Mouse (Mus musculus) neutrophil, adult 5-6 weeks (primary cell): ENCODE measurements around the gene Tssk6. TPM values are rescaled to one million over a fixed set of nuclear protein-coding genes. Genes with fewer than 3 reads are reported as not detected.
"Not testable (repeated sequence)": the region's sequence is repeated elsewhere in the genome, so short reads cannot be mapped to it uniquely, and the experiment has no call there.

Experiments used
- ATAC-seq: fragments of 151-379, 151-347 bp; 2 replicates; pipeline ENCODE4 v1.8.0; 2017; ENCODE audit warnings: mild to moderate bottlenecking, moderate TSS enrichment; ENCODE audit not compliant: insufficient number of reproducible peaks, poor library complexity, low FRiP score, severe bottlenecking; ENCODE audit errors: extremely low read depth
- total RNA-seq: library from RNA; stranded (forward); fragments of 200-1000 nt; gene quantifications from 2 replicates; pipeline ENCODE4 v1.2.3, GENCODE M21; 2017

Gene Tssk6
- total RNA-seq, 1 experiment from 2014 or later = 0.93 TPM

GRCm38 (mm10) chr8:69942495-69942894 is 40.5 kb downstream of the Tssk6 start:
- ATAC-seq = not testable (repeated sequence)

- ATAC-seq = no peak
These were observed 48.3 kb downstream of the Tssk6 start for GRCm38 (mm10) chr8:69950300-69950699.

Other genes starting within 250 kb of the Tssk6 start
- gene Zfp964, start 247.7 kb upstream of the Tssk6 start, total RNA-seq = 0.98 and 1.6 TPM in 2 replicates
- gene Zfp869, start 191.5 kb upstream of the Tssk6 start, total RNA-seq = 62.8 and 72.8 TPM in 2 replicates
- 8.8 and 11.2 TPM in 2 replicates for gene Zfp963, start 152.2 kb upstream of the Tssk6 start, total RNA-seq
- gene Gm20422, start 127.3 kb upstream of the Tssk6 start, total RNA-seq = not detected in 2 replicates
- gene Atp13a1, start 111.0 kb upstream of the Tssk6 start, total RNA-seq = 22.3 and 24.7 TPM in 2 replicates
- 54.3 and 55.7 TPM in 2 replicates for gene Zfp866, start 111.0 kb upstream of the Tssk6 start, total RNA-seq
- gene Gmip, start 93.5 kb upstream of the Tssk6 start, total RNA-seq = 265 and 326 TPM in 2 replicates
- gene Lpar2, start 79.8 kb upstream of the Tssk6 start, total RNA-seq = 3.7 and 4.7 TPM in 2 replicates
- 5.8 and 9.8 TPM in 2 replicates for gene Pbx4, start 69.7 kb upstream of the Tssk6 start, total RNA-seq
- not detected in 2 replicates for gene Cilp2, start 14.5 kb upstream of the Tssk6 start, total RNA-seq
- gene Ndufa13, start 374 bp downstream of the Tssk6 start, total RNA-seq = 55.9 and 58.3 TPM in 2 replicates
- 0.61 TPM in 1 of 2 replicates, not detected in the other for gene Yjefn3, start 528 bp downstream of the Tssk6 start, total RNA-seq
- 52.6 and 64.2 TPM in 2 replicates for gene Gatad2a, start 94.2 kb downstream of the Tssk6 start, total RNA-seq
- gene Mau2, start 140.6 kb downstream of the Tssk6 start, total RNA-seq = 104 and 111 TPM in 2 replicates
- 46.8 and 51.9 TPM in 2 replicates for gene Sugp1, start 140.6 kb downstream of the Tssk6 start, total RNA-seq
- gene Tm6sf2, start 170.7 kb downstream of the Tssk6 start, total RNA-seq = 0.74 and 0.93 TPM in 2 replicates
- not detected in 2 replicates for gene Hapln4, start 181.3 kb downstream of the Tssk6 start, total RNA-seq
- not detected in 2 replicates for gene Ncan, start 218.7 kb downstream of the Tssk6 start, total RNA-seq
- 4.7 and 5.2 TPM in 2 replicates for gene Nr2c2ap, start 229.1 kb downstream of the Tssk6 start, total RNA-seq
- 17.1 and 18.7 TPM in 2 replicates for gene Rfxank, start 237.0 kb downstream of the Tssk6 start, total RNA-seq
- 55.7 and 63.4 TPM in 2 replicates for gene Borcs8, start 237.3 kb downstream of the Tssk6 start, total RNA-seq
- gene Mef2b, start 237.5 kb downstream of the Tssk6 start, total RNA-seq = 0.70 and 0.86 TPM in 2 replicates